Mouse (Mus musculus) retina, postnatal 1 day (tissue): ENCODE measurements around the gene Eif2b5.

Experiments
- DNase-seq: peaks from one replicate; pipeline ENCODE4 v3.0.0-alpha.2; 2012

Gene Eif2b5

GRCm38 (mm10) chr16:20491301-20491700 lies 7.3 kb upstream of the Eif2b5 start:
- no peak for DNase-seq

- no peak for DNase-seq
These were observed 5.2 kb upstream of the Eif2b5 start for GRCm38 (mm10) chr16:20493452-20493851.

DNA sequence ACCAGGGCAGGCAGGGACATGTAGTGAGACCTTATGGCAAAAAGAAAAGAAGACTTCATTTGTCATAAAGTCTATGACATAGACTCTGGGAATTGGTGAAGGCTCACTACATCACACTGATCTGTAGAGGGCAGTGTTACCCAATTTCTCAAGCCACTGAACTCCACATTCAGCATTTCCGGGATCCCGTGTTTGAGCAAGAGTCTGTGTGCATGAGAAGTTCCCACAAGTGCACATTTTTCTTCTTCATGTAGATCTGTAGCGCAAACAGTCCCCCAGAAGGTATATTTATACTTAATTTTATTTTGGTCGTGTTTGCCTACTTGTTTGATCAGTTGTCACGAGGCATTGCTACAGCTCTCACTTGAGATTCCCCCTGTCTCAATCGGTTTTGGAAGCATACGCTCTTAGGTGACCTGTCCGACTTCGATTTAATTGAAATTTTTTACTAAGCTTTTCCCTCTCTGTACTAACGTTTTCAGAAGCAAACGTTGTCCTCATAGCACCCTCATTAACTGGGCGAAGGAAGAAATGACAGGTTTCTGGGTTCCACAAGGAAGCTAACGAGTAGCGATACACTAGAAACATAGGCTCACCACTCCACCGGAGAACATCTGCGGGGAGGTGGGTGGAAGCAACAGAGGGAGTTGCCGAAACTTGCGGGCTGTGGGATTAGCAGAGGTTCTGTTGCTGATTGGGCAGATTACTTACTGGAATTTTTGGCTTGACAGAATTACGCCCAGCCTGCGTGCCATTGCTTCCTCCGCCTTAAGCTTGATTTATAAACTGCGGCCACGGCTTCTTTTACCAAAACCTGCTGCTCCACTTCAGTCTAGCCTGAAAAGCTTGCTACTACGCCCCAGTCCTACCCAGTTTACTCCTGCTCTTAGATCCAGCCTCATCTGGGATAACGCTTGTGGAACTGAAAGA lies 1.7 kb upstream of the Eif2b5 start:
- DNase-seq: peak; percentile 88

- DNase-seq: no peak
These were observed 489 bp upstream of the Eif2b5 start for GRCm38 (mm10) chr16:20497980-20498676.

GRCm38 (mm10) chr16:20506000-20506399 lies 7.4 kb downstream of the Eif2b5 start:
- no peak for DNase-seq

DNA sequence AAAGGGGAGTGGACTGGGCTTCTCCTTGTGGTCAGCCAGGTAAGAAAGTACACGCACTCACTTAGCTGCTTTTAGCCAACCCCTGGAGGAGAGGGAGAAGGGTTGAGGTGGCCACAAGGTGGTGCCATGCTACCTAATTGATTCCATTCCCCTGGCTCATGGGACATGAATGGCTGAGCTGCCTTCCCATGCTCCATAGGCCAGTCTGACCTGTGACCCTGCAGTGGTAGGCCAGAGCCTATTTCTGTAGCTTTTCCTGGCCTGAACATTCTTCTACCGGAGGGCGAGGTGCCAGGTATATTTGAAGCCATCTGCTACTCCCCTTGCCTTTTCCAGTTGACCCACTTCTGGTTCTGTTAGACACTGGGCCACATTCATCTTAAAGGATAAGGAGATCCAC lies 10.7 kb downstream of the Eif2b5 start:
- peak; percentile 58 for DNase-seq

DNA sequence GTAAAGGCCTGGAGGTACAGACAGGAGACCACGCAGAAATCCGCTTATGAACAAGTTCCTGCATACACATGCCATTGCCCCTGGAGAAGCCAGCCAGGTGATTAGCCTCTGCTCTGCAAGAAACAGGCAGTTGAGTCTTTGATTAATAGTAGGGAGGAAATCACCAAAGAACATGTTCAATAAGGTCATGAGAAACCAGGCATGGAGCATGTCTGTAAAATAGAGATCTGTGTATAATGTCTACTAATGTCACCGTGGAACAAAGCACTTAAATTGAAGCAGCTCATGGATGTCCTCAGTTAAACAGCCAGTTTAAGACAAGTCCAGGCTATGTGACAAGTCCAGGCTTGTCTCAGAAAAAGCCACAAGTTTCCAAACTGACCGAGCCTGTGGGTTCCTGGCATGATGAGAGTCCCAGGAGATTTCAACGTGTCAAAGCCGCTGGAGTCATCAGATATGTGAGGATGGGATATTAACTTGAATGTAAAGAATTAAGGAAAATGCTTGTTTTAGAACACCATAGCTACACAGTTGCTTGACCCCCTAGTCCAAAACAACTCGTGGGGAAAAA lies 12.7 kb downstream of the Eif2b5 start:
- no peak for DNase-seq

- no peak for DNase-seq
These were observed 17.4 kb downstream of the Eif2b5 start for GRCm38 (mm10) chr16:20516032-20516431.

DNA sequence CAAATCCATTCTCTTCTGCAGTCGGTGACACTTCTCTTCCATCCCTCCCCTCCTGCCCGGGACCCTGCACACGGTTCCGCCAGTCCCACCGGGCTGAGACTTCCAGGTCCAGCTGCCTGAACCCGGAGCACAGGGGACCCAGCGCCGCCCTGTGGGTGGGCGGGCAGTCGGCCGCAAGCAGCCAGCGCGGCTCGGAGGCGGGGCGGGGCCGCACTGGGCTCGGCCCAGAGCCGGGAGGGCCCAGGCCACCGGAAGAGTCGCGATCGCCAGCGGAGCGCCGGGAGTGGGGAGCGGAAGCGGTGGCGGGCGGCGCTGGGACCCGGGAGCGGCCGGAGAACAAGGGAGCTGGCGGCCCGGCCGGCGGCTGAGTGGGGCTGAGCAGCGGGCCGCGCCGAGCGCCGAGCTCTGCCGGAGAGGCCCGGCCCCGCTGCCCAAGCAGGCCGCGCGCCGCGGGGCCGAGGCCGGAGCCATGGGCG lies 18.1 kb downstream of the Eif2b5 start, which contains the start of gene Dvl3:
Dvl3 (plus strand) TSS at position 257 of the 476 bp plus-strand sequence.
- DNase-seq: peak; percentile 96

- DNase-seq: no peak
These were observed 18.6 kb downstream of the Eif2b5 start for GRCm38 (mm10) chr16:20517216-20517615.

GRCm38 (mm10) chr16:20517701-20518374 lies 19.2 kb downstream of the Eif2b5 start:
- peak; percentile 90 for DNase-seq

DNA sequence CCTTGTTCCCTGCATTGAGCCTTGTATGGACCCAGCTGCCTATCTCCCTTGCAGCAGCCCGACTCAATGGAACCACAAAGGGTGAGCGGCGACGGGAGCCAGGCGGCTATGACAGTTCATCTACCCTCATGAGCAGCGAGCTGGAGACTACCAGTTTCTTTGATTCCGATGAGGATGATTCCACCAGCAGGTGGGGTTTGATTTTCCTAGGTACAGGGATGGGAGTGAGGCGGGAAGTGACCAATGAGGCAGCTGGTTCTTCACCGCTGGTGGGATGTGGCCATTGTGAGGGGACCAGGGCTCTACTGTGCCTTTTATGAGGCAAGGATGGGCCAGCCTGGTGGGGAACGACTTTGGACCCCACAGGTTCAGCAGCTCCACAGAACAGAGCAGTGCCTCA lies 25.3 kb downstream of the Eif2b5 start:
- no peak for DNase-seq

DNA sequence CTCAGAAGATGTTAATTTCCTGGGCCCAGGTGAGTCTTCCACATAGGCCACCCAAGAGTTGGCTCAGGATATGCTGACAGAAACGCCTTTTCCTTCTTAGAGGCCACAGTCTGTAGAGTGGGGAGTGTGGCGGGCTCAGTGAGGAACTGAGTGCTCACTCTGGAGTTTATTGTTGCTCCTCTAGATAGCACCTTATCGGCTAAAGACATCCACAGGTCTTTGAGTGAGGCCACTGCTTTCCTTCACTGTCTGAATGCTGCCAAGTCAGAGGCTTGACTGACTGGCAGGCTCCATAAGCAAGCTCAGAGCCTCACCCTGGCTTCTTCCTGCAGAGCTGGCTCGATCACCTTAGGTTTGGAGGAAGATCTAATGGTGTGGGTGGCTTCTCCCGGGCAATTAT lies 30.2 kb downstream of the Eif2b5 start:
- DNase-seq: no peak

- DNase-seq: peak; percentile 27
These were observed 30.8 kb downstream of the Eif2b5 start for GRCm38 (mm10) chr16:20529375-20529774.

GRCm38 (mm10) chr16:20530941-20531340 lies 32.3 kb downstream of the Eif2b5 start:
- no peak for DNase-seq

- DNase-seq: no peak
These were observed 36.1 kb downstream of the Eif2b5 start for GRCm38 (mm10) chr16:20534617-20535295.

- DNase-seq: peak; percentile 100
These were observed 36.9 kb downstream of the Eif2b5 start, which contains the start of gene Ap2m1 for GRCm38 (mm10) chr16:20535296-20536080. Ap2m1 (plus strand) TSS chr16:20535478.

DNA sequence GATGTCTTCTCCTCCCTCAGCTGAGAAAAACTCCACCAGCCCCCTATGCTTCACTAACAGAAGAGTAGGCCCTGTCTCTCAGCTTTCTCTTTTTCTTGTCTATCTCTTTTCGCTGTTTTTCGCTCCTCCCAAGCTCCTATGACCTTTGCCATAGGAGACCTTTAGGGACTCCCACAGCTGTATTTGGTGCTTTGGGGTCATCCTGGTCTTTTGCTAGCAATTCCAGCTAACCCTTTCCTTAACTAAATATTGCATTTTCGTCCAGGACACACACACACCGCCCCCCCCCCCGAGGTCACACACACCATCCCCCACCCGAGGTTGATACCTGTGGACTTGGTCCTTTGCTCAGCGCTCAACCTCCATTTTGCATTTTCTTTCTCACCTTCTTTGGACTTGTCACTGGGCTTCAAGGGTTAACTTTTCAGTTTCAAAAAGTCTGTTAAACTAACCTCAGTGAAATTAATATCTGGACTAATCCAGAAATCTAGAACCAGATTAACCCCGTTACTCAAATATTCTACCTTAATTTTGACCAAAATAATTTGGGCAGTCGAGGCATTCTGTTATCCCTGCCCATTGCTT lies 37.6 kb downstream of the Eif2b5 start:
- DNase-seq: no peak

GRCm38 (mm10) chr16:20537071-20537471 lies 38.5 kb downstream of the Eif2b5 start:
- DNase-seq: no peak

DNA sequence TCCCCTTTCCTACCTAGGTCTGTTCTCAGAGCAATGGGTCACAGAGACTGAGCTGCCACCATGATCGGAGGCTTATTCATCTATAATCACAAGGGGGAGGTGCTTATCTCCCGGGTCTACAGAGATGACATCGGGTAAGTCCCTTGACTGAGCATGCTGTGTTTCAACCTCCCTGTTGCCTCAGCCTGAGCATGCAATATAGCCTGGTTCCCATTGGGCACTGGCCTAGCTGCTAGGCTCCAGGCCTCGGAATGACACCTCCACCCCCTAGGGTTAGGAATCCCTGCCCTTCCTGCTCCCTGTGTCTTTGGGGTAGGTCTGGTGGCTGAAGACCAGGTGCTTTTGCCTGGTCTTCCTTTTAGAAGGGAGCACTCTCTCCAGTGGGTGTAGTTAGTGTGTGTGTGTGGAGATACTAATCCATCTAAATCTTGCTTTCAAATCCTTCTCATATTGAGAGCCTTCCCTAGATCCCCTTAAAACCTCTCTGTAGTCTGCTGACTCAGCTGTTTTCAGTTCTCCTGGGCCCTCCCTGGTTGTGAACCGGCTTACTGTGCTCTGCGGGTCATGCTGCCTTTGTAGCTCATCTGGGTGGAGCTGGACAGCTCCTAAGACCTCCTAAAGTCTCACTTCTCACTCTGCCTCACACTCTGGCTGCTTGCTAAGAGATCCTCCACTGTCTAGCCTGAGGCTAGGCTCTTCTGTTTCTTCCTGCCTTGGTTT lies 39.1 kb downstream of the Eif2b5 start:
- DNase-seq: peak; percentile 62
